Mouse (Mus musculus): ENCODE results near the gene Gm49388.
"Not testable (repeated sequence)": the region's sequence is repeated elsewhere in the genome, so short reads cannot be mapped to it uniquely, and the experiment has no call there.

Gene Gm49388

DNA sequence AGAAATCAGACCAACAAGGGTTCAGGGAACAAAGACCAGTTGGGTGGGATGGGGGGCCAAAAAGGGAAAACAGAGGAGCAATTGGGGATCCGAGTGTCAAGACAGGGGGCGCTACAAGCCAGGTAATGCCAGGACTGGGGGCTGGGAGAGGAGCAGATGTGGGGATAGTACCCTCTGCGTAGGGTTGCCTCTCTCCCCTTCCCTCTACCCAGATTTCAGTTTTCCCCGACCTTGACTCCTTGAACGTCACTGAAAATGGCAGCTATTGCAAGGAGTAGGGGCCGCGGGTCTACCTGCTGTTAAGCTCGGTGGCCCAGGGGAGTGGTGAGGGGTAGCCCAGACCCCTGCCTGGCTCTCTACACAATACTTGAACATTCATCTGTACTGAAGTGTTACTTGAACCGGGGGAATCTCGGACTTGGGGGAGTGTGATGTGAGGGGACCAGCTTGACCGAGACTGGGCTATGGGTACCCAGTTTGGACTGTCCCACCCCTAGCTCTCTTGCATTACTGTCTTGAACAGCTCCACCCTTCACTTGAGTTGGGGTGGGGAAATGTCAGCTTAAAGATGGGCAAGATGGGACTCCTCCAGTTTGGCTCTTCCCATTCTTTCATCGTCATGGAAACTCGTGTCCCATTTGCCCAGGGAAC is 16.9 kb upstream of the Gm49388 start:
- no peak for DNase-seq

DNA sequence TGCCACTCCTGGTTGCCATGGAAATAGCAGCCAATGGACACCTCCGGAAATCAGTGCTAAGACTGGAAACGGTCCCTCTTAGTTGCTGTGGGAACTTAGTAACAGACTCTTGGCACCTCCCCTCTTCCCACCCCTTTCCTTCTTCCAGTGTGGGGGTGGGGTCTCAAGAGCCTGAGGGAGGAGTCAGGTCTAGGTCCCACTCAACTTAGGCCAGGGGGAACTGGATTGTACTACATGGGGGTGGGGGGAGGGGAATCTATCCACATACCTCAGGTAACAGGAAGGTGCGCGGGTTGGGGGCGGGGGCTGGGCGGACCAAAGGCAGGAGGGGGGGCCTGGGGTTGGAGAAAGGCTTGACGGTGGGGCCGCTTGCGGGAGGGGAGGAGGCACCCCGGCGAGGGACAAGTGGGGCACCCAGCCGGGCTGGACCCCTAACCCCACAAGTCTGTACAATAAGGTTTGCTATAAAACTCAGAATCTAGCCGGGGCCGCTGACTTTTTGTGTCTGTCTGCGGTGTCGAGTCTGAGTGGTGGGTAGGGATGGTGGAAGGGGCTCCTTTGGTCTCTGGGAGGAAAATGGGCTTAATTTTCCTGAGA is 16.3 kb upstream of the Gm49388 start:
- peak; percentile 98 for DNase-seq

DNA sequence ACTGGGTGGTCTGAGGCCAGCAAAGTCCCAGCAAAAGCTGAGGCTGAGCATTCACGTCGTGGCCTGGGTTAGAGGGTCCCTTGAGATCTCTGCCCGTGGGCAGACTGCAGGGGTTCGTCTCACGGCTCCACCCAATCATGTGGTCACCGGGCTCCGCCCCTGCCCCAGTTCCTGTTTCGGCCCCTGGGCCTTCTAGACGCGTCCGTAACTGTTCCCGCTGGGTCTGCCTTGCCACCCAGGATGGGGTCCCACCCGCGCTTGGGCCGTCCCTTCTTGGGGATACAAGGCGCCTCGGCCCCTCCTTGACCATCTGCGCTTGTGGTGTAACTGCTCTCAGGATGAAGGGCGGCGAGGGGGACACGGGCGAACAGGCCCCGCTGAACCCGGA is 15.8 kb upstream of the Gm49388 start, which contains the start of gene Orai3:
Gene Orai3, plus strand, starts transcription at position 165 of the 388 bp plus-strand sequence.
- DNase-seq = peak; percentile 82

DNA sequence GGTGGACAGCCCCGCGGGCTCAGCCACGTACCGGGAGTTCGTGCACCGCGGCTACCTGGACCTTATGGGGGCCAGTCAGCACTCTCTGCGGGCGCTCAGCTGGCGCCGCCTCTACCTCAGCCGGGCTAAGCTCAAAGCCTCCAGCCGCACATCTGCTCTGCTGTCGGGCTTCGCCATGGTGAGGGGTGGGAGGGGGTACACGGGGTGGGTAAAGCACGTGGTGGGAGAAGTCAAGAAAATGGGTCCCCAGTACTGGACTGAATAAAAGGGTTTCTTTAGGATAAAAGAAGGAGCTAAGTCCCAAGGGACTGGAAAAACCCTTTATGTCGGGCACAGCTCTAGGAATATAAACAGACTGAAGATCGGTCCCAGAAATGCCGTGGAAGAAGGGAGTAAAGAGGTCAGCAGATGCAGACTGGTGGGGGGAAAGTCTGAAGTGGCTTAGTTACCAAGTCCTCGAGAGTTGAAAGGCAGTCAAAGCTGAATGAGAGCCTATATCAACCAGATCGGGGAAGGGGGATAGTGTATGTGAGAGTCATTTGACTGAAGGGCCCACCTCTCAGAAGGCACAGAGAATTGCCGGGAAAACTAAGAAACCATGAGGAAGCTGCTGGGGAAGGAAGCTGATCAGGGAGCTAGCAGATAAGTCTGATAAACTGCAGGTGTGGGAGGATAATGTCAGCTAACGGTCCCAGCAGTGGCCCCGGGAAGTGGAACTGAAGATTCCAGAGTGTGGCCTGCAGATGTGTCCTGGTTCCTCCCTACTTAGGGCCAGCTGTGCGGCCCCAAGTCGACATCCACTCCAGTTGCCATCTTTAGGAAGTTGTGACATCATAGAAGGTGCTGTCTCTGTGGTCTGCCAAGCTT is 15.1 kb upstream of the Gm49388 start:
- no peak for DNase-seq

DNA sequence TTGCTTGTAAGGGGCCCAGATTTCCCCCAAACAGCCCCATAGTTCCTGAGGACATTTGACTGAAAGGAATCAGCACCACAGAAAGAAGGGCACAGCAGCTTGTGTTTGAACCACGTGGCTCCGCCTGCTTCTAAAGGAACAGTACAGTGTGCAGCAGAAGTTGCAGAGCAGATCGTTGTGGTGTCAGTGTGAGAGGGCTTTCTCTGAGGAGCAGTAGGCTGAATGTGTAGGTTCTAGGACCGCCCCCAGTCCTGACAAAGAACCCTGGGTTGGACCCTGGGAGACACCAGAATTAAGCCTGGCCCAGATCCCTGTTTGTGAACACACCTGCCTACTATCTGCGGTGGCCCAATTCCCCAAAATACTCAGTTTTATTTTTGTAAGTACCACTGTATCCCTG is 14.1 kb upstream of the Gm49388 start:
- DNase-seq = peak; percentile 67

DNA sequence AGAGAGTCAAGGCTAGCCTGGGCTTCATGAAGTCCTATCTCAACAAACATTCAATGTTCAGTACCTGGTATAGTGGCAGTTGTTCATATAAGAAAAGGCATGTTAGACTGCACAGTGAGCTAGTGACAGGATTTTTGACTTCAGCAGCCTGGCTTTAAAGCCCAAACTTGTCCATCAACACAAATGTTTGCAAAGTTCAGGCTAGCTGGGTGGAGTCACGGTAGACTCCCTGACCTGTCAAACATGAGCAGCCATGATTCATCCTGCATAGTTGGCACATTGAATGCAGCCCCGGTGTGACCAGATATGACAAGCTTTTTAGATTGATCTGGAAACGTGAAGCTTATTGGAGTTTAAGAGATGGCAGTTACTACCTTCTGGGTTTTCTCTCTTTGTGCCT is 13.3 kb upstream of the Gm49388 start:
- DNase-seq = no peak

DNA sequence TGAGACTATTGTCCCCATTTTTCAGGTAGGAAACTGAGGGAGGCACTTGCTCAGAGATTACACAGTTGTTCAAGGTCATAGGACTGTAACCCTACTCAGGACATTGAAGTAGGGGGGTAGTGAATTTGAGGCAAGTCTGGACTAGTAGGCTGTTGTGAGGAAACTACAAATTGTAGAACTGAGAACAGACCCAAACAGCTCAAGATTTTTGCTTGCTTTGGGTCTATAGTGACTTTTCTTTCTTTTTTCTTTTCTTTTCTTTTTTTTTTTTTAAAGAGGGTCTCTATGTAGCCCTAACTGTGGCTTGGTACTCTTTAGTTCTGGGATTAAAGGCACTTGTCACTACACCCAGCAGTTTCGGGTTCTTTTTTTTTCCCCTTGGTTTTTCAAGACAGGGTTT is 12.9 kb upstream of the Gm49388 start:
- no peak for DNase-seq

DNA sequence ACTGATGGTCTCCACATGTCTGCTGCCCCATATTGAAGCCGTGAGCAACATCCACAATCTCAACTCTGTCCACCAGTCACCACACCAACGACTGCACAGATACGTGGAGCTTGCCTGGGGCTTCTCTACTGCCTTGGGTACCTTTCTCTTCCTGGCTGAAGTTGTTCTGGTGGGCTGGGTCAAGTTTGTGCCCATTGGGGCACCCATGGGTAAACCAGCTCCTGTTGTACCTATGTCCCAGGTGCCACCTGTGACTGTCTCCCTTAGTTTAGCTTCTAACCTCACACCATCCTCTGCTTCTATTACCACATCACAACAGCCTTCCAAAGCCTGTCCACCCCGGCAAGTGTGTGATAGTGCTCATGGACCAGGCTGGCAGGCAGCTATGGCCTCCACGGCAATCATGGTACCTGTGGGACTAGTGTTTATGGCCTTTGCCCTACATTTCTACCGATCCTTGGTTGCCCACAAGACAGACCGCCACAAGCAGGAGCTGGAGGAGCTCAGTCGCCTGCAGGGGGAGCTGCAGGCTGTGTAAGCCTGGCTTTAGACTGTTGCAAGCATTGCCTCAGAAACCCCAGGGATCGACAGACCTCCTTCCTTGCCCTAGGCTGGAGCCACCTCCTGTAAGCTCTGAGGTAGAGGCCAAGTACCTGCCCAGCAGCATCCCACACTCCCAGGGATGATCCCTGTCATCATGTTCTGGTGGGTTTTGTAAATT is 11.6 kb upstream of the Gm49388 start:
- DNase-seq = peak; percentile 58

DNA sequence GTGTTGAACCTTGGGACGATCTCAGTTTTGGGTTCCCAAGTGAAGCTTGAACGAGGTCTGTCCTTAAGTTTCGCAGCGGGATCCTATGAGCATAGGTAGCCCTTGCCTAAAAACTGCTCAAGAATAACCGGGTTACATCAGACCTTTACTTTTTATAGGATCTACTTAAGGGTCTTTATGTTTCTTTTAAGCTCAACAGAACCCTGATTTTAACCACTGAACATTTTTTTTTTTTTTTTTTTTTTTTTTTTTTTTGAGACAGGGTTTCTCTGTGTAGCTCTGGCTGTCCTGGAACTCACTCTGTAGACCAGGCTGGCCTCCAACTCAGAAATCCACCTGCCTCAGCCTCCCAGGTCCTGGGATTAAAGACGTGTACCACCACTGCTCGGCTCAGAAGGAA is 9.6 kb upstream of the Gm49388 start:
- not testable (repeated sequence) for DNase-seq

DNA sequence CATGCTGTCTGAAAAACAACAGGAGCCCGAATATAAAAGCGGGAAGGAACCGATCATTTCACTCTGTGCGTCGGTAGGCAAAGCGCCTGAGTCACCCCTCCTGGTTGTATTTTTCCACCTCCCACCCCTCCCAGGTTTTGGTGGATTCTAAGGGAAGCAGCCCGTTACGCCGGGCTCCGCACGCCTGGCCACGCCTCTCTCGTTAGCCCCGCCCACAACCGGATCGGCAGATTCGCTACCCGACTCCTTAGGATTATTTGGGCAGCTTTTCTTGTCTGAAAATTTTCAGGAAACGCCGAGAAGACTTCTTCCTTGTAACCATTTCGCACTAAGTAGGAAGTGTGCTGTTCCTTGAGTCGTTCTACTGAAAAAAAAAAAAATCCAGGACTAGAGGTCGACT is 9.0 kb upstream of the Gm49388 start, which contains the start of gene Setd1a:
Gene Setd1a, plus strand, starts transcription at position 245 of the 400 bp plus-strand sequence.
- DNase-seq = peak; percentile 90

DNA sequence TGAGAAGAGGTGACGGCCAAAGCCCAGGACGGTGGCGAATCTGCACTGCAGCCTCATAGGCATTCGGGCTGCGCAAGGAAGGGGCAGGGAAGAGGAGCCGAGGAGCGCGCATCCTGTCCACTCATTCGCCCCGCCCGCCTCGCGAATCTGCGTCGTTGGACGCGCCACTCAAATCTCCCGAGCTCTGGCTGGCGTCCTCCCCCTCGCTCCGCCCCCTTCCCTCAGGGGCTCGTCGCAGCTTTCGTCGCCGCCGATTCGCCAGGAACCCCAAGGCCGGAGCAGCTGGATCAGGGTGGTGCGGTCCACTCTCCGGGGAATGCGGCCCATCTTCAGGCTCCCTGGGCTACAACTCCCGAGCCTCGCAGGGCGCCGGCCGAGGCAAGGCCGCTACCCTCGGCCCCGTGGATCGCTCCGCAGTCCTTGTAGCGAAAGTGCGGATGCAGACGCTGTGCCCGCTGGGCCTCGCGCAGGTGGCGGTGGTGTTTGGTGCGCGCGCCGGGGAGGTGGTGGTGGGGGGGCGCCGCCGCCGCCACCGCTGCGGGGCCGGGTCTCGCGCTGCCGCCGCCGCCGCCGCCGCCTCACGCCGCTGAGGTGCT is 8.4 kb upstream of the Gm49388 start:
- DNase-seq = peak; percentile 98

DNA sequence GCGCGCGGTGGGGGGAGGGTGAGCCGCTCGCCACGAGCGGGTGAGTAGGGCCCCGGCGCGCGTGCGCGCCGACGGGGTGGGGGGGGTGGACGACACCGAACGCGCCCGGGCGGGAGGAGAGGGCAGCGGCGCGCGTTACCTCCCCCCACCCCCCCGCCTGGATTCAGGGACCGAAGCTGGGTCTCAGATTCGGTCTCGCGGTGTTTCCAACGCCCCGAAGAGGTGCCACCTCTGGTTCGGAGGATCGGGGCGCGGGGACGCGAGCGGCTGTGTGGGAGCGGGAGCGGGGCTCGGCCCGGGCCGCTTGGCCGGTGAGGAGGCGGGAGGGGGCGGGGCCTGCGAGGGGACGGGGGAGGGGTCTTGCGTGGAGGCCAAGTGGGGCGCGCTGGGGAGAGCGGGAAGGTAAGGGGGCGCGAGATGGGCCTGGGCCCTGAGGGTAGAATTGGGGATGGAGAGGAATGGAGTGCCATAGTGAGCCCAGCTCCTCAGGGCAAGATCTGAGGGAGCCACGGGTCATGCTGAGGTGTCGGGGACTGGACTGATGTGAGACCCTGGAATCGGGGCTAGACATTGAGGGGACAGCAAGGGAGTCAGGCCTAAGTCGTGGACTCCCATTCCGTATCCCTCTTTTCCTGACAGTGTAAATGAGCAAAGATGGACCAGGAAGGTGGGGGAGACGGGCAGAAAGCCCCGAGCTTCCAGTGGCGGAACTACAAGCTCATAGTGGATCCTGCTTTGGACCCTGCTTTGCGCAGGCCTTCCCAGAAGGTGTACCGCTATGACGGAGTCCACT is 7.7 kb upstream of the Gm49388 start:
- DNase-seq = no peak

DNA sequence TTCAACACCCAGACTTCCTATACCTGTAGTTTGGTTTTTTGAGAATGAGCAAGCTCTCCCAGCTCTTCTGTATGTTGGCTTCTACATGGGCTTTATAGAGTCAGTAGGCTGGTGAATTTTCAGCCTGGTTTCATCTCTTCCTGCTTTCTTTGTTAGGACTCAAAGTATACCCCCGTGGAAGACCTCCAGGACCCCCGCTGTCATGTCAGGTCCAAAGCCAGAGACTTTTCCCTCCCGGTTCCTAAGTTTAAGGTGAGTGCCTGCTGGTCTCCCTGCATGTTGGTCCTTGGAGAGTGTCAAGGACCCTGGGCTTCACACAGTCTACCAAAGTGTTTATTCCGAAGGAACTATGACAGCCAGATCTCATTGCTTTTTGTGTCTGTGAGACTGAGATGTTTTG is 7.1 kb upstream of the Gm49388 start:
- no peak for DNase-seq

DNA sequence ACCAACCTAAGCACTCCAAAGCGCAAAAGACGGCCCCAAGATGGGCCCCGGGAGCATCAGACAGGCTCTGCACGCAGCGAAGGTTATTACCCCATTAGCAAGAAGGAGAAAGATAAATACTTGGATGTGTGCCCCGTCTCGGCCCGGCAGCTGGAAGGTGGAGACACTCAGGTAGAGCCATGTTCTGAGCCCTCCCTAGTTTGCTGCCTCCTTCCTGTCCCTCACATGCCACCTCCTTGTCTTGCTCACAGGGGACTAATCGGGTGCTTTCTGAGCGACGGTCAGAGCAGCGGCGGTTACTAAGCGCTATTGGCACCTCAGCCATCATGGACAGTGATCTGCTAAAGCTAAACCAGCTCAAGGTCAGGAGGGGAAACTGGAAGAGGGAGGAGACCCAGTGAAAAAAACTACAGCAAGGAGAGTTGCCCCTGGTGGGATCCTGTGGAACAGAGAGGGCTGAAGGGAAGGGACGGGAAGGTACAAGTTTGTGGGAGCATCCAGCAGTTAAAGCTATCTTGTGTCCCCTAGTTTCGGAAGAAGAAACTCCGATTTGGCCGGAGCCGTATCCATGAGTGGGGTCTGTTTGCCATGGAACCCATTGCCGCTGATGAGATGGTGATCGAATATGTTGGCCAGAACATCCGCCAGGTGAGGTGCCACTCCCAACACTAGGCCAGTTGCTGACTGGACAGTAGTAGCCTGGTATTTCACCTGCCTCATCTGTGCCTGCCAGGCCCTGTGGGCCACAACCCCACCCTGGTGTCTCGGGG is 11.9 kb downstream of the Gm49388 start:
- DNase-seq = no peak

DNA sequence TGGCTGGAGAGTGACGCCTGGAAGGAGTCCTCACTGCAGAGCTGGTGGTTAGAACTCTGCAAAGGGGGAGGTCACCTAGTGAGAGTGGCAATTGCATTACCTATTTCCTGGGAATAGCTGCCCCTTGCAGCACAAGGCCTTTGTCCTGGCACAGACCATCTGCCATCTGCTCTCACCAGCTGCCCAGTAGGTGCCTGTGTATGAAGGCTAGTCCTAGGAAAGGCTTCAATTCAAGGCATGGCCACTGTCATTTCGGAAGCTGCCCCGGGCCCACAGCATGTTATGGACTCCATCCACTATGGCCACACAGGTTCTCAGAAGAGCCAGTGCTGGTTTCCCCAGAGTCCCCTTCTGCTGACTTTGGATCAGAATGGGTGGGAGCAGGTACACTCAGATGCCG is 13.2 kb downstream of the Gm49388 start:
- no peak for DNase-seq

DNA sequence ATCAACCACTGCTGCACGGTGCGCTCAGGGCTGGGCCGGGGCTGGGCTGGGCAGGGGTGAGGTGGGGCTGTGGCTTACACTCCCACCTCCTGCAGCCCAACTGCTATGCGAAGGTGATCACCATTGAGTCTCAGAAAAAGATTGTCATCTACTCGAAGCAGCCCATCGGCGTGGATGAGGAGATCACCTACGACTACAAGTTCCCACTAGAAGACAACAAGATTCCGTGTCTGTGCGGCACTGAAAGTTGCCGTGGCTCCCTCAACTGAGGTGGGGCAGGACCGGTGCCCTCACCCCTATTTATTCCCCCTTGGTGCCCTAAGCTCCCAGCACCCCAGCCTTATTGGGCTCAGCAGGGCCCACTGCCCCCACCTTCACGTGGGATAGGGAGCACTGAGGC is 13.8 kb downstream of the Gm49388 start:
- DNase-seq = no peak

DNA sequence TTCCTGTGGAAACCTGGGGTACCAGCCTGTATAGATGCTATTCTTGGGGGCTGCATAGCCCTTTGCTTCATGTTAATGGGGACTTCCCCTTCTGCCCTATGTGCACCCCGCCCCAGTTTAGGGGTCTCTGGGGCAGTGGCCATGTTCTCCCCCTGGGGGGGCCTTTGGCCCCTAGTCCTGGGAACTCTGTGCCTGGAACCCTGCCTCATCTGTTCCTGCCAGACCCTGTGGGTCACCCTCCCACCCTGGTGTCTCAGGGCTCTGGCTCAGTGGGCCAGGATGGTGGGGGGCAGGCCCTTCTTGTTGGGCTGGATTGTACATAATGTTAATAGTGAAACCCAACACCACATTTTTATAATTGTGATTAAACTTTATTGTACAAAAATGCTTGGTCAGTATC is 14.3 kb downstream of the Gm49388 start:
- DNase-seq = no peak

DNA sequence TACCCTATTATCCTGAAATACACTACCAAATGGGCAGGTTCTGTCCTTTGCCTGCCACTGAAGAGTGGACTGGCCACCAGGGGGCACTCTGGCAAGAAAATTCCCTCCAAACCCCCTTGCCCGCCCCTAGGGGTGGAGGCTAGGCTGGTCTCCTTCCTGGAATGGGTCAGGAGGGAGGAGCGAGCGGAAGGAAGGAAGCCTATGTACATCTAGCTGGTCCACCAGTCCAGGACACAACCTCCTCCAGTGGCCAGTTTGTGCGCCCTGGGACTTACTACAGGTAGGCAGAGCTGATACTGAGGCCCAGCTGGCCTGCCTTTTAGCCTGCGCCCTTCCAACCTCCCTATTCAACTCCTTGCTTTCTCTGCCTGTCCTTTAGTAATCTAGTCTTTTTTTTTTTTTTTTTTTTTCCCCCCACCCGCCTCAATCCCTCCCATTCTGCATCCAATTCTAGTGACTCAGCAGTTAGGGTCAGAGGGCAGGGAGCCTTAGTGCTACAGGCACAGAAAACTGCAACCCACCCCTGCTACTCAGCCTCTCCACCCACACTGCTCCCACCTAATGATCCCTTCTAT is 15.1 kb downstream of the Gm49388 start, which contains the start of gene Hsd3b7:
Gene Hsd3b7, plus strand, starts transcription at position 170 of the 575 bp plus-strand sequence.
- DNase-seq = peak; percentile 87

DNA sequence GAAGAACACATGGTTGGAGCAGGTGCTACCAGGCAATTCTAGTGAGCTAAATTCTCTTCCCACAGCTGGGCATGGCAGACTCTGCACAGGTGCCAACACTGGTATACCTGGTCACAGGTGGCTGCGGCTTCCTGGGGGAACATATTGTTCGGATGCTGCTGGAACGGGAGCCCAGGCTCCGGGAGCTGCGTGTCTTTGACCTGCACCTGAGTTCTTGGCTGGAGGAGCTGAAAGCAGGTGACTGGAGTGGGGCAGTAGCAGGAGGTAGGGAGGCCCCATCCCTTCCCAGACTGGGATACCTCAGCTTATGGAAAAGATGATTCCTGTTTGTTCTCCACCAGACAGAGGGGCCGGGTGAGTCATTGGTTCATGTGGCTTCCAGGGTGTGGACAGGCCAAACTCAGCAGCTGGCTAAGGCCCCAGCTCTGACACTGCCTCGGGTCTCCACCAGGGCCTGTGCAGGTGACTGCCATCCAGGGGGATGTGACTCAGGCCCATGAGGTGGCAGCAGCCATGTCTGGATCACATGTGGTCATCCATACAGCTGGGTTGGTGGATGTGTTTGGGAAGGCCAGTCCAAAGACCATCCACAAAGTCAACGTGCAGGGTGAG is 15.7 kb downstream of the Gm49388 start:
- no peak for DNase-seq

DNA sequence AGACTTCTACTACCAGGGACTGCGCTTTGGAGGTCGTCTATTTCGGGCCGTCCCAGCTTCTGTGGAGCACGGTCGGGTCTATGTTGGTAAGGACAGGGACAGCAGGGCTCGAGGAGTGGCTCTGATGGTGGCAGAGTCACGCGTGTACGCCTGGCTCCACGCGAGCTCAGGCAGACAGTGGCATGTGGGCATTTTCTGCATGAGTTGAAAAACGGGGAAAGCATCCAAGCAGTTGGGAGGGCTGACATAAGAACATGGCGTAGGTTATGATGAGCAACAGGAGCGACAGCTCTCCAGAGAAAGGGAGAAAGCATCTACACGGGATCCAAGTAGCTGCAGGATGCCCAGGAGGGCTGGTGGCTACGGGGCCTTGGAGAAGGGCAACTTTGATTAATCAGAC is 16.9 kb downstream of the Gm49388 start:
- DNase-seq = no peak

Measured in right cerebral cortex, adult 18-20 months (tissue).